ENCODE assay signal across 12 mouse cellular contexts in the genomic region with DNA sequence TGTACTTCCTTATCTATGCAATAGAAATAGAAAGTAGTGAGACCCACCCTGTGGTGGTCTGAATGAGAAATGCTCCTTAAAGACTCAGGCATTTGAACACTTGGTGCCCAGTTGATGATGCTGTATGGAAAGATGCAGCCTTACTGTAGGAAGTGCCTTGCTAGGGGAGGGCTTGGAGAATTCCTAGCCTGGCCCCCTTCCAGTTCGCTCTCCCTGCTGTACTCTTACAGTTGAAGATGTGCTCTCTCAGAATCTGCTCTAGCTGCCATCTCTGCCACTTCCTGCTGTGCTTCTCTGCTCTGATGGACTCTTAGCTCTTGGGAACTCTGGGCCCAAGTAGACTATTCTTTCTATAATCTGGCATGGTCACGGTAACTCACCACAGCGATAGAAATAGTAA.
"Had no signal": no experiment of that assay in that cellular context is flagged by ENCODE, and none has a peak within 500 bp of the region (broad histone marks: within the 10 kb centered on the region; RNA-seq: fewer than 3 reads in every experiment).

No protein-coding gene starts in this region.

- H3K9me3 ChIP-seq: limb, embryonic 12.5 days; liver, embryonic 13.5 days; lung, embryonic 15.5 days; midbrain, embryonic 12.5 days; neural tube, embryonic 13.5 days had no signal

- H3K4me3 ChIP-seq: limb, embryonic 12.5 days; liver, embryonic 13.5 days; lung, embryonic 15.5 days; midbrain, embryonic 12.5 days; neural tube, embryonic 13.5 days had no signal

- H3K27ac ChIP-seq: limb, embryonic 12.5 days; liver, embryonic 13.5 days; midbrain, embryonic 12.5 days; neural tube, embryonic 13.5 days had no signal

- H3K36me3 ChIP-seq: limb, embryonic 12.5 days; liver, embryonic 13.5 days; lung, embryonic 15.5 days; midbrain, embryonic 12.5 days; neural tube, embryonic 13.5 days had no signal

- H3K4me2 ChIP-seq: limb, embryonic 12.5 days; liver, embryonic 13.5 days; lung, embryonic 15.5 days; midbrain, embryonic 12.5 days; neural tube, embryonic 13.5 days had no signal

- H3K27me3 ChIP-seq: limb, embryonic 12.5 days; liver, embryonic 13.5 days; lung, embryonic 15.5 days; midbrain, embryonic 12.5 days; neural tube, embryonic 13.5 days had no signal

- H3K9ac ChIP-seq: limb, embryonic 12.5 days; liver, embryonic 13.5 days; liver, postnatal 0 days; lung, embryonic 15.5 days; midbrain, embryonic 12.5 days; neural tube, embryonic 13.5 days had no signal

- DNase-seq: kidney, adult 8-10 months; liver; liver, embryonic 13.5 days; liver, postnatal 0 days; lung, postnatal 14 days; thymus, adult 18-20 months; thymus, postnatal 14 days had no signal

- H3K4me1 ChIP-seq: liver, embryonic 13.5 days; midbrain, embryonic 12.5 days; neural tube, embryonic 13.5 days had no signal

- ATAC-seq: liver, postnatal 0 days; midbrain, embryonic 16.5 days had no signal
